Mouse (Mus musculus) limb, embryonic 14.5 days (tissue): Measurements from ENCODE around the gene Dgkb. TPM values are rescaled to one million over a fixed set of nuclear protein-coding genes. Genes with fewer than 3 reads are reported as not detected.

Source experiments
- ATAC-seq: fragments of 200-750 bp; cut with Nextera tagmentation; 2 replicates; pipeline ENCODE4 v1.8.0; 2017; ENCODE audit warnings: low read depth, moderate number of reproducible peaks, moderate TSS enrichment; ENCODE audit not compliant: low FRiP score
- DNase-seq: peaks from one replicate; pipeline ENCODE4 v3.0.0-alpha.2; 2015; ENCODE audit warnings: low spot score
- H3K27ac ChIP-seq: fragments of 300-500 bp; sonication (generic); replicated peaks from 2 replicates; pipeline ENCODE4 v1.5.1; 2014; ENCODE audit warnings: low read depth, mild to moderate bottlenecking, low read length, moderate library complexity, mixed read lengths
- H3K27me3 ChIP-seq: fragments of 300-500 bp; sonication (generic); 2 replicates; pipeline ENCODE4 v1.6.1; 2014; ENCODE audit warnings: low read length, mixed read lengths; ENCODE audit not compliant: control insufficient read depth, insufficient read depth
- H3K36me3 ChIP-seq: fragments of 300-500 bp; sonication (generic); 2 replicates; pipeline ENCODE4 v1.6.1; 2014; ENCODE audit warnings: mild to moderate bottlenecking, low read length, moderate library complexity, mixed read lengths; ENCODE audit not compliant: control insufficient read depth, insufficient read depth
- H3K4me1 ChIP-seq: fragments of 300-500 bp; sonication (generic); 2 replicates; pipeline ENCODE4 v1.6.1; 2014; ENCODE audit warnings: antibody characterized with exemption, low read length, mixed read lengths; ENCODE audit not compliant: control insufficient read depth, insufficient read depth
- H3K4me2 ChIP-seq: fragments of 300-500 bp; sonication (generic); replicated peaks from 2 replicates; pipeline ENCODE4 v1.6.1; 2014; ENCODE audit warnings: low read depth, mild to moderate bottlenecking, low read length, moderate library complexity; ENCODE audit not compliant: severe bottlenecking
- H3K4me3 ChIP-seq: fragments of 300-500 bp; sonication (generic); replicated peaks from 2 replicates; pipeline ENCODE4 v1.5.1; 2014; ENCODE audit warnings: low read length
- H3K9ac ChIP-seq: fragments of 300-500 bp; sonication (generic); 2 replicates; pipeline ENCODE4 v1.6.1; 2014; ENCODE audit warnings: mild to moderate bottlenecking, low read depth, low read length, moderate library complexity; ENCODE audit not compliant: severe bottlenecking
- H3K9me3 ChIP-seq: fragments of 300-500 bp; sonication (generic); 2 replicates; pipeline ENCODE4 v1.6.1; 2016; ENCODE audit warnings: low read length; ENCODE audit not compliant: control insufficient read depth
- POLR2A ChIP-seq: fragments of 200-500 bp; IDR thresholded peaks from 2 replicates; pipeline ENCODE4 v1.8.0; 2012; ENCODE audit warnings: inconsistent platforms, mild to moderate bottlenecking, moderate library complexity, borderline replicate concordance; ENCODE audit not compliant: insufficient read depth, insufficient read length; ENCODE audit errors: extremely low read depth
- WGBS: fragments of 180-500 bp; shearing (Covaris S2); extraction: QIAGEN DNeasy Blood & Tissue Kit; methylation state at CpG from one replicate; pipeline ENCODE4 v1.1.7; 2014; 5-methylcytosine and 5-hydroxymethylcytosine counted together
- polyA plus RNA-seq, 2 experiments: library from polyadenylated mRNA; depleted of rRNA in 1 of 2; stranded (reverse) in 1 of 2; unstranded in 1 of 2; fragments of >200 nt; fragmentation: Nextera tagmentation in 1 of 2; extraction: Ambion mirVana in 1 of 2; gene quantifications; 2 replicates each; pipeline versions ENCODE4 v1.2.1 to v1.2.3; 2012 to 2014

The Dgkb gene
- polyA plus RNA-seq, 2 experiments, result 0.56 to 0.80 TPM

GRCm38 (mm10) chr12:38327729-38328271 lies 510.3 kb downstream of the Dgkb start:
- Histone ChIP-seq H3K4me3 (no peak overlapping the region), H3K4me2 (no peak overlapping the region), H3K9me3 (no peaks in the 10 kb centered on the region), H3K36me3 (no peaks in the 10 kb centered on the region), H3K27ac (no peak overlapping the region), H3K4me1 (no peaks in the 10 kb centered on the region), H3K9ac (no peak overlapping the region), H3K27me3 (no peaks in the 10 kb centered on the region)
- no peak for ATAC-seq
- 91% methylated on average over 1 of the region's 1 CpGs for WGBS
- DNase-seq, result no peak
- TF ChIP-seq POLR2A, result no peak

- H3K4me3 ChIP-seq, result no peak overlapping the region
- no peaks in the 10 kb centered on the region for H3K9me3 ChIP-seq
- no peak overlapping the region for H3K9ac ChIP-seq
- DNase-seq, result no peak
- H3K27me3 ChIP-seq, result no peaks in the 10 kb centered on the region
- no peak overlapping the region for H3K4me2 ChIP-seq
- ATAC-seq, result no peak
- H3K4me1 ChIP-seq, result no peaks in the 10 kb centered on the region
- H3K36me3 ChIP-seq, result no peaks in the 10 kb centered on the region
- H3K27ac ChIP-seq, result no peak overlapping the region
- TF ChIP-seq POLR2A, result no peak
Observed at GRCm38 (mm10) chr12:38328779-38329178, 511.3 kb downstream of the Dgkb start.

- ATAC-seq, result no peak; the same call in 1 of the 2 replicates
- TF ChIP-seq POLR2A, result no peak
- 10% methylated on average over 6 of the region's 6 CpGs for WGBS
- DNase-seq, result peak; percentile 89
- no peaks in the 10 kb centered on the region for H3K27me3 ChIP-seq
- no peak overlapping the region for H3K27ac ChIP-seq
- H3K36me3 ChIP-seq, result no peaks in the 10 kb centered on the region
- no peak overlapping the region for H3K9ac ChIP-seq
- H3K9me3 ChIP-seq, result no peaks in the 10 kb centered on the region
- no peak overlapping the region for H3K4me2 ChIP-seq
- no peaks in the 10 kb centered on the region for H3K4me1 ChIP-seq
- H3K4me3 ChIP-seq, result no peak overlapping the region
Observed at GRCm38 (mm10) chr12:38342657-38343056, 525.1 kb downstream of the Dgkb start.

- no peaks in the 10 kb centered on the region for H3K9me3 ChIP-seq
- H3K9ac ChIP-seq, result no peak overlapping the region
- no peak overlapping the region for H3K27ac ChIP-seq
- no peak for TF ChIP-seq POLR2A
- ATAC-seq, result no peak
- no peaks in the 10 kb centered on the region for H3K27me3 ChIP-seq
- 65% methylated on average over 3 of the region's 3 CpGs for WGBS
- H3K4me2 ChIP-seq, result no peak overlapping the region
- H3K36me3 ChIP-seq, result no peaks in the 10 kb centered on the region
- no peaks in the 10 kb centered on the region for H3K4me1 ChIP-seq
- no peak overlapping the region for H3K4me3 ChIP-seq
- no peak for DNase-seq
Observed at GRCm38 (mm10) chr12:38352481-38352880, 535.0 kb downstream of the Dgkb start.

GRCm38 (mm10) chr12:38356386-38356785 lies 538.9 kb downstream of the Dgkb start:
- ATAC-seq, result no peak
- Histone ChIP-seq H3K36me3 (no peaks in the 10 kb centered on the region), H3K9me3 (no peaks in the 10 kb centered on the region), H3K27ac (no peak overlapping the region), H3K4me2 (no peak overlapping the region), H3K4me1 (no peaks in the 10 kb centered on the region), H3K4me3 (no peak overlapping the region), H3K27me3 (no peaks in the 10 kb centered on the region), H3K9ac (no peak overlapping the region)
- 74% methylated on average over 1 of the region's 1 CpGs for WGBS
- no peak for DNase-seq
- TF ChIP-seq POLR2A, result no peak

GRCm38 (mm10) chr12:38361491-38361890 lies 544.0 kb downstream of the Dgkb start:
- Histone ChIP-seq H3K36me3 (no peaks in the 10 kb centered on the region), H3K27ac (no peak overlapping the region), H3K4me2 (no peak overlapping the region), H3K9me3 (no peaks in the 10 kb centered on the region), H3K4me1 (no peaks in the 10 kb centered on the region), H3K27me3 (no peaks in the 10 kb centered on the region), H3K9ac (no peak overlapping the region), H3K4me3 (no peak overlapping the region)
- no peak for ATAC-seq
- TF ChIP-seq POLR2A, result no peak
- 75% methylated on average over 4 of the region's 4 CpGs for WGBS
- no peak for DNase-seq
